Mouse (Mus musculus): Measurements from ENCODE around the gene Slc35a3. TPM values are rescaled to one million over a fixed set of nuclear protein-coding genes. Genes with fewer than 3 reads are reported as not detected.

Slc35a3 gene
- 7.3 and 13.9 TPM in 2 replicates for polyA plus RNA-seq (2012; rRNA removed)

DNA sequence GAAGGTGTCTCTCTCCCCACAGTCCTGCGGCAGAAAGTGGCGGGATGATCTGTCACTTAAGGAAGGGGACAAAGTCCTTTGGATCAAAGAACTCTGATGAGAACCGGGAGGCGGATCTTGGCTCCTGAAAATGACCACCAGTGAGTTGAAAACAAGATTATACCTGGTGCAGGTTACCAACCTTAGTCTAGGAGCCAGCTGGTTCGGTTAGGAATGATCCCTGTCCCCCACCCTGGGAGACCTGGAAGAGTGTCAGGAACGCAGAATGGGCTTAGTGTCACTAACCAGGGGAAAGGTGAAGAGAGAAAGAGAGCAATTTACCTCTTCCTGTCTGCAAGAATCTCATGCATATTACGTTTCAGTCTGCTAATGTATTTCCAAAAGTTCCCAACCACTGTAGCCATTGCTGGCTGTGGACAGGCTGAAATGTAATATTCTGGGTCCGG lies at the start of gene Slc35a3:
TSS of gene Slc35a3 (minus strand) at position 396 of the 446 bp plus-strand sequence.

DNA sequence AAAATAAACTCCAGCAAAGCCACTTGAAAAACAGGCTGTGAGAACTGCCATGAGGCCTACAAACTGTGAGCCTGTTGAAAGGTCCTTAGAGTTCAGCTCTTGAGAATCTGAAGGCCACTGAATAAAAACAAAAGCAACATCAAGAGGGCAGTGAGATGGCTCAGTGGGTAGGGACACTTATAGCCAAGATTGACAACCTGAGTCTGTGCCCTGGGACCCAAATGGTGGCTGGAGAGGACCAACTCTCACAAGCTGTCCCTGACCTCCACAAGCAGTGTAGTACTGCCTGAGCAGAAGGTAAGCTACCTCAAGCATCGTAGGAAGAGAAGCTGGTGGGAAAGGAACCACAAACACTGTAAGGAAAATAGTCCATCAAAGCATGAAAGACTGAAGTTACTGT lies 31.5 kb downstream of the Slc35a3 start, which contains the start of gene Gm43191:
TSS of gene Gm43191 (minus strand) at position 101 of the 400 bp plus-strand sequence.

DNA sequence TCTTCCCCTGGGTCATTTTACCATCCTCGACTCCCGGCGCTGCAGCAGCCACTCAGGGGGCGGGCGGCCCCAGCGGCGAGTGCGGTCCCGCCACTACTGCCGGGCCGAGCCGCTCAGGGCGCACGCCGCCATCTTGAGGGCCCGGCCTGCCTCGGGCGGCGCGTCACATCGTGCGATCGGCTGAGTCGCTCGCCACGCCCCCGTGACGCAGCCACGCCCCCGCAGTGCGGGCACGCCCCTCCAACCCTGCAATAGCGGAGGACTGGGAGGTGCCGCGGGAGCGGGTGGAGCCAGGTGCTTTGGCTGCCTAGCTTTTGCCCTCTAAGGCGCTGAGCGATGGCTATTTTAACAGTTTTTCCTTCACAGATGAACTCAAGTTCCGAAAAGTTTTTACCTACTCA lies 50.2 kb downstream of the Slc35a3 start, which contains the start of gene Mfsd14a:
TSS of gene Mfsd14a (minus strand) at position 215 of the 401 bp plus-strand sequence.

Other genes starting within 250 kb of the Slc35a3 start
- 90.9 and 103 TPM in 2 replicates for gene Rtca, start 204.6 kb downstream of the Slc35a3 start, polyA plus RNA-seq (2012; rRNA removed)
- gene Dbt, start 199.8 kb downstream of the Slc35a3 start, polyA plus RNA-seq (2012; rRNA removed): 13.9 and 17.6 TPM in 2 replicates
- gene Lrrc39, start 149.9 kb downstream of the Slc35a3 start, polyA plus RNA-seq (2012; rRNA removed): 0.89 and 1.5 TPM in 2 replicates
- 20.2 and 23.8 TPM in 2 replicates for gene Sass6, start 117.8 kb downstream of the Slc35a3 start, polyA plus RNA-seq (2012; rRNA removed)
- gene Trmt13, start 98.2 kb downstream of the Slc35a3 start, polyA plus RNA-seq (2012; rRNA removed): 31.8 TPM in 2 replicates
- gene Mfsd14a, start 50.2 kb downstream of the Slc35a3 start, polyA plus RNA-seq (2012; rRNA removed): 25.1 and 46.7 TPM in 2 replicates
- gene Gm43191, start 31.6 kb downstream of the Slc35a3 start, polyA plus RNA-seq (2012; rRNA removed): not detected in 2 replicates
- gene Agl, start 95.3 kb upstream of the Slc35a3 start, polyA plus RNA-seq (2012; rRNA removed): 9.6 and 13.7 TPM in 2 replicates
- gene Frrs1, start 146.6 kb upstream of the Slc35a3 start, polyA plus RNA-seq (2012; rRNA removed): 7.0 and 7.7 TPM in 2 replicates